Mouse (Mus musculus): ENCODE data around the gene Nomo1. TPM values are rescaled to one million over a fixed set of nuclear protein-coding genes. Genes with fewer than 3 reads are reported as not detected.

Gene Nomo1
- polyA plus RNA-seq, 1 experiment = 52.2 TPM

DNA sequence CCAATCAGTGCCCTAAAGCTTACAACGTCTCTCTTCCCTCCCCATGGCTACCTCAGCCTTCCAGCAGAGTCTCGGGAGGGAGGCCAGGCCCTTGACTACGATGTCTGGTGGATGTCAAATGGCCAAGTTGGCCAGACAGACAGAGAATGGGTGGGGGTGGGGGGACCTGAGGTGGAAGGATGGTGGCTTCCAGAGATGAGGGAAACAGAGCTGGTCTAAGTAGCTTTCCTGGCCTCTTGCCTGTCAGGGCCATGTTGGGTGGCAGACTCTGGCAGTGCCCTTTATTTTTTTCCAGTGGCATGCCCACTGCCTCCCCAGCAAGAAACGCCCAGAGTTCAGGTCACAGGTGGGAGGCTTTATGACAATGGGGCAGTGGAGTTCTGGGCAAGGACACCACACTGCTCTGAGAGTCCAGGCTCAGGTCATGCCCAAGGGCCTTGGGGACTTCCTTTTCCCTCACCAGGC is 63.9 kb downstream of the Nomo1 start:
- Histone ChIP-seq H3K4me1 (ENCODE audit: control insufficient read depth, insufficient read depth, low read length) (no peaks in the 10 kb centered on the region), H3K27ac (ENCODE audit: insufficient read depth, low read length) (no peak overlapping the region), H3K4me3 (ENCODE audit: insufficient read depth, low read length) (no peak overlapping the region)
- no peak for TF ChIP-seq POLR2A (IDR thresholded peaks at IDR 0.05; ENCODE audit: low read depth, low read length)
- TF ChIP-seq CTCF (IDR thresholded peaks at IDR 0.05; ENCODE audit: borderline replicate concordance, insufficient read depth, low read length) = no peak

DNA sequence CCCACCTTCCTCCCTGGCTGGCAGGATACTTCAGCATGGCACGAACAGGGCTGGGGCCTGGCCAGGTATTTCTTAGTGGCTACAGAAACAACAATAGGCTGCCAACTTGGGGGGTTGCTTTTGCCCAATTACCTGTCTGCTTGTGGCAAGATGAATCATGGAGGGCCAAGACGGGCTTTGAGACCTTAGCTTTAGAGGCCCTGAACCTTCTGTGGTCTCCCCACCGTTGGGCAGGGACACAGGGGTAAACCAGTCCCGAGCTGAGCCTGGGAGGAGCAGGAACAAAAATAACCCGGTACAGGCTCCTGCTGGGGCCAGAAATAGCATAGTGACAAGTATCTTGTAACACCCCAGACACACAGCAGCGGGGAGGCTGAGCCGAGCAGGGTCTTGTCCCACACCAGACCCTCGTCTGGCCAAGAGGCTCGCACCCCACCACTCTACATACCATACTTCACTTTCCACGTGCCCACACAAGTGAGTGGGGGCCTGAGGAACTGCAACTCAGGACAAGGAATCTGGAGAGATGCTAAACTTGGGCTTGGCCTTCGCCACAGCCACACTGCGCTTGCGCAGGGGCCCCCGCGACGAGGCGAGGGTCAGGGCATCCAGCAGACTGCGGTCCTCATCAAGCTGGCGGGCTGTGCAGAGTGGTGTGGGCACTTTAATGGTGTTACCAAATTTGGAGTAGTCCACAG is 64.9 kb downstream of the Nomo1 start:
- H3K4me1 ChIP-seq (ENCODE audit: control insufficient read depth, insufficient read depth, low read length) = no peaks in the 10 kb centered on the region
- no peak overlapping the region for H3K4me3 ChIP-seq (ENCODE audit: insufficient read depth, low read length)
- H3K27ac ChIP-seq (ENCODE audit: insufficient read depth, low read length) = no peak overlapping the region
- TF ChIP-seq POLR2A (IDR thresholded peaks at IDR 0.05; ENCODE audit: low read depth, low read length) (no peak), CTCF (IDR thresholded peaks at IDR 0.05; ENCODE audit: borderline replicate concordance, insufficient read depth, low read length) (no peak)

DNA sequence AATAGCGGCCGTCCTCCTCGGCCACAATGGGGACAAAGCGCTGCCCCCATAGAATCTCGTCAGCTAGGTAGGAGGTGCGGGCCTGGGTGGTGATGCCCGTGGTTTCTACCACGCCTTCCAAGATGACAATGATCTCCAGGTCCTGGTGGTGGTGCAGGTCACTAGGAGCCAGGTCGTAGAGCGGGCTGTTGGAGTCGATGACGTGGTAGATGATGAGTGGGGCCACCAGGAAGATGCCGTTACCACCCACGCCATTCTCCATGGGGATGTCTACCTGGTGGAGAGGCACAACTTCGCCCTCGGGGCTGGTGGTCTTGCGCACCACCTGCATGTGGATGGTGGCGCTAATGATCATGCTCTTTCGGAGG is 65.4 kb downstream of the Nomo1 start:
- TF ChIP-seq POLR2A (IDR thresholded peaks at IDR 0.05; ENCODE audit: low read depth, low read length) (no peak), CTCF (IDR thresholded peaks at IDR 0.05; ENCODE audit: borderline replicate concordance, insufficient read depth, low read length) (no peak)
- Histone ChIP-seq H3K27ac (ENCODE audit: insufficient read depth, low read length) (no peak overlapping the region), H3K4me1 (ENCODE audit: control insufficient read depth, insufficient read depth, low read length) (no peaks in the 10 kb centered on the region), H3K4me3 (ENCODE audit: insufficient read depth, low read length) (no peak overlapping the region)

GRCm38 (mm10) chr7:46099682-46100081 is 66.2 kb downstream of the Nomo1 start:
- TF ChIP-seq POLR2A (IDR thresholded peaks at IDR 0.05; ENCODE audit: low read depth, low read length) (no peak), CTCF (IDR thresholded peaks at IDR 0.05; ENCODE audit: borderline replicate concordance, insufficient read depth, low read length) (no peak)

DNA sequence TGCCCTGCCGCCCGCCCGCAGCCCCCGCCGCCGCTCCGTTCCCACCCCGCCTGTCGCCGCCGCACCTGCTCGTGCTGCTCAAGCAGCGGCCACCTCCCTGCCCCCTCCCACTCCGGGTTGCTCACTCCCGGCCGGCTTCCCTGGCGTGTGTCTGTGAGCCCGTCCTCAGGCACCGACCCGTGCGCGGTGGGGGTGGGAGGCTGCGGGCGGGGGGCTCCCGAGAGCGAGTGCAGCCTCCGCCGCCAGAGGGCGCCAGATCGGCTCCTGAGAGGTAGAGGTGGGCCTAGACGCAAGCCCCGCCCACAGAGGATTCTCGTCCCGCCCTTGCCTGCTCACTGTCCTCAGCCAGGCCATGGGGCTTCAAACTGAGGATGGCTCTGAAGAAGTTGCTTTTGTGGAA is 67.1 kb downstream of the Nomo1 start, which contains the start of gene Kcnj11:
TSS of gene Kcnj11 (minus strand) at position 202 of the 400 bp plus-strand sequence.
- Histone ChIP-seq H3K27ac (ENCODE audit: insufficient read depth, low read length) (no peak within 1 kb of the TSS), H3K4me1 (ENCODE audit: control insufficient read depth, insufficient read depth, low read length) (no peaks in the 10 kb centered on the region), H3K4me3 (ENCODE audit: insufficient read depth, low read length) (no peak within 1 kb of the TSS)
- TF ChIP-seq CTCF (IDR thresholded peaks at IDR 0.05; ENCODE audit: borderline replicate concordance, insufficient read depth, low read length) = peak; percentile 52; the same call in 1 of the 2 replicates
- no peak for TF ChIP-seq POLR2A (IDR thresholded peaks at IDR 0.05; ENCODE audit: low read depth, low read length)

More at GRCm38 (mm10) chr7:46099682-46100081, 66.2 kb downstream of the Nomo1 start:
- no peaks in the 10 kb centered on the region for H3K4me1 ChIP-seq (ENCODE audit: control insufficient read depth, insufficient read depth, low read length)
- H3K4me3 ChIP-seq (ENCODE audit: insufficient read depth, low read length) = no peak overlapping the region
- H3K27ac ChIP-seq (ENCODE audit: insufficient read depth, low read length) = no peak overlapping the region

DNA sequence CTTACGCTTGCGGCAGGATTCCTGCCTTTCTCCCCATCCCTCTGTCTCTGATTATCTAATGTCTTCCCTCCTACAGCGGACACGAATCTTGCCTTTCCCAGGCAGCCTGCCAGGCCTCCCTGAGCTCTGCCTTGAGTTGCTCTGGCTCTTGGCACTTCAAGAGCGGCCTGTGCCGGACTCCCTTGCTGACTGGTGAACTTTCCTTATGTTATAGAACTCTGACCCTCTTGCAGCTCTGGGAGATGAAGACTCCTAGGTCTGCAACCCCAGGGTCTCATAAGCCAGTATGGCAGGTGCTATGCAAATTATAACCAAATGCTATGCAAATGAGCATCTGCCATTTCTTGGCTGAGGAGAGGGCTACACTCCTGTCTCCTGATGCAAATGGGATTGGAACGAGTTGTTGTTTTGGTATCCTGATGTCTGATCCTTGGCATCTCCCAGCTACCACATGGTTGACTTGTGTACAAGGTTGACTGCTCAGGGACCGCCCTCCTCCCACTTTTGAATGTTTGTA is 69.6 kb downstream of the Nomo1 start:
- Histone ChIP-seq H3K4me1 (ENCODE audit: control insufficient read depth, insufficient read depth, low read length) (no peaks in the 10 kb centered on the region), H3K27ac (ENCODE audit: insufficient read depth, low read length) (no peak overlapping the region), H3K4me3 (ENCODE audit: insufficient read depth, low read length) (no peak overlapping the region)
- TF ChIP-seq POLR2A (IDR thresholded peaks at IDR 0.05; ENCODE audit: low read depth, low read length) (no peak), CTCF (IDR thresholded peaks at IDR 0.05; ENCODE audit: borderline replicate concordance, insufficient read depth, low read length) (no peak)

GRCm38 (mm10) chr7:46103771-46104170 is 70.3 kb downstream of the Nomo1 start:
- H3K4me1 ChIP-seq (ENCODE audit: control insufficient read depth, insufficient read depth, low read length) = no peaks in the 10 kb centered on the region
- TF ChIP-seq POLR2A (IDR thresholded peaks at IDR 0.05; ENCODE audit: low read depth, low read length) (no peak), CTCF (IDR thresholded peaks at IDR 0.05; ENCODE audit: borderline replicate concordance, insufficient read depth, low read length) (no peak)
- no peak overlapping the region for H3K27ac ChIP-seq (ENCODE audit: insufficient read depth, low read length)
- no peak overlapping the region for H3K4me3 ChIP-seq (ENCODE audit: insufficient read depth, low read length)

DNA sequence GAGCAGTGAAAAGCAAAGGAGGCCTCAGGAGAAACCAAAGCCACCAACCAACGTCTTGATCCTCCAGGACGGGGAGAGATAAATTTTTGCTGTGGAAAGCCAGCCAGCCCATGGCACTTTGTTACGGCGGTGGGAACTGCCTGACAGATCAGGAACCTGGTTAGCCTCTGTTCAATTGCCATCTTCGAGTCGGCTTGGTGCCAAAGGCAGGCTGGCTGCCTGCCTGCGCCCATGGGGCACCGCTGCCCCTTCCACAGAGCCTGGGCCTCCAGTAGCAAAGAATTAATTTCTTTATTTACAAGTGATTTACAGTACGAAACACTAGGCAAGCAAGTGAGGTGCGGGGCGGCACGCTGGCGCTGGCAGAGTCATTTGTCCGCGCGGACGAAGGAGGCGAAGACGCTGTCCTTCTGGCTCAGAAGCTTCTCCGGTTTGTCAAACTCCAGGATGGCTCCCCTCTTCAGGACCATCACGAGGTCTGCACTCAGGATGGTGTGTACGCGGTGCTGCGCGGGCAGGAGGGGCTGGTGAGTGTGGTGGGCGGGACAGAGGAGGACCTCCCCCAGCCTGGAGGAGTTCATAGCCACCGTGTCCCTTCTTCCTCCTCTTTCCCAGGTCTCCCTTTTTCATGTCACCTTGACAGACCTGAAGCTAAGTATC is 70.9 kb downstream of the Nomo1 start:
- Histone ChIP-seq H3K4me1 (ENCODE audit: control insufficient read depth, insufficient read depth, low read length) (no peaks in the 10 kb centered on the region), H3K27ac (ENCODE audit: insufficient read depth, low read length) (no peak overlapping the region), H3K4me3 (ENCODE audit: insufficient read depth, low read length) (no peak overlapping the region)
- TF ChIP-seq POLR2A (IDR thresholded peaks at IDR 0.05; ENCODE audit: low read depth, low read length) (no peak), CTCF (IDR thresholded peaks at IDR 0.05; ENCODE audit: borderline replicate concordance, insufficient read depth, low read length) (no peak)

DNA sequence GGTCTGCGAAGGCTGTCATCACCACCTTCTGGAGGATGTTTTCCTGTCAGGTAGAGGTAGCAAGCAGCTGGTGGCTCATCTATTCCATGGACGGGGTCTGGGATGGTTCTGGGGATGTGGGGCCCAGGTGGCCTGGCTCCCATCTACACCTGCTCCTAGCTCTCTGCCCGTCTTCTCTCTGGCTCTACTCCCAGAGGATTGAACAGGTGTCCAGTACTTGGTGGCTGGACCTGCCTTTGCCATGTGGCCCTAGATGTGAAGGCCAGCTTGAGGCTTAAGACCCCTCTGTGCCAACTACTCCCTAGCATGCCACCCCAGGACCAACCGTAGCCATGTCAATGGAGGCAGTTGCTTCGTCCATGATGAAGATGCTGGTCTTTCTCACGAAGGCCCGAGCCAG is 72.0 kb downstream of the Nomo1 start:
- H3K4me3 ChIP-seq (ENCODE audit: insufficient read depth, low read length) = no peak overlapping the region
- H3K4me1 ChIP-seq (ENCODE audit: control insufficient read depth, insufficient read depth, low read length) = no peaks in the 10 kb centered on the region
- TF ChIP-seq POLR2A (IDR thresholded peaks at IDR 0.05; ENCODE audit: low read depth, low read length) = no peak
- no peak for TF ChIP-seq CTCF (IDR thresholded peaks at IDR 0.05; ENCODE audit: borderline replicate concordance, insufficient read depth, low read length)
- no peak overlapping the region for H3K27ac ChIP-seq (ENCODE audit: insufficient read depth, low read length)

DNA sequence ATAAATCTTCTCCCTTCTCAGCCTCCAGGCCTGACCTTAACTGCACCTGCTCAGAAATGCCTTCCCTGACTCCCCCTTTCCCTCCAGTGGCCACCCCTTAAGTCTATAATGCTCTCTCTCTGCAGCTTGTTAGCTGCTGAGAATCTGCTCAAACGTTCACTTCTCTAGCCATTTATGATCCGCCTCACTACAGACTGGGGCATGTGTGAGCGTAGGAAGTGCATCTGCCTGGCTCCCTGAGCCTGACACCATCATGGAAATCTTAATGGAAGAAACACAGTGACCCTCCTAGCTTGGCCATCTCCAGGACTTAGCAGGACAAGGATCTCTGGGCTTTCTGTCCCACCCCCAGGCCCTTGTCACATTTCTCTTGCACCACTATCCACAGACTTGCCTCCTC is 76.6 kb downstream of the Nomo1 start:
- Histone ChIP-seq H3K4me3 (ENCODE audit: insufficient read depth, low read length) (no peak overlapping the region), H3K27ac (ENCODE audit: insufficient read depth, low read length) (no peak overlapping the region), H3K4me1 (ENCODE audit: control insufficient read depth, insufficient read depth, low read length) (no peaks in the 10 kb centered on the region)
- TF ChIP-seq POLR2A (IDR thresholded peaks at IDR 0.05; ENCODE audit: low read depth, low read length) (no peak), CTCF (IDR thresholded peaks at IDR 0.05; ENCODE audit: borderline replicate concordance, insufficient read depth, low read length) (no peak)
